Mouse (Mus musculus) C2C12 (cell line): ENCODE data around the gene Tbc1d22a.

ENCODE experiments used
- CEBPB ChIP-seq: IDR thresholded peaks from one replicate; pipeline ENCODE4 v1.6.1; 2011; ENCODE audit warnings: low read depth, mild to moderate bottlenecking, control low read depth, moderate library complexity
- CTCF ChIP-seq: IDR thresholded peaks from one replicate; pipeline ENCODE4 v1.5.1; 2011; ENCODE audit not compliant: control insufficient read depth, insufficient read depth, insufficient read length
- FOSL1 ChIP-seq: IDR thresholded peaks from one replicate; pipeline ENCODE4 v1.8.0; 2011; ENCODE audit warnings: mild to moderate bottlenecking, low read length; ENCODE audit not compliant: poor library complexity, insufficient read depth, severe bottlenecking

- TF ChIP-seq CTCF (no peak), CEBPB (no peak), FOSL1 (no peak)
These were observed 49.4 kb upstream of the Tbc1d22a start for GRCm38 (mm10) chr15:86164718-86165345.
